ENCODE assay signal across 8 mouse cellular contexts in the genomic region with DNA sequence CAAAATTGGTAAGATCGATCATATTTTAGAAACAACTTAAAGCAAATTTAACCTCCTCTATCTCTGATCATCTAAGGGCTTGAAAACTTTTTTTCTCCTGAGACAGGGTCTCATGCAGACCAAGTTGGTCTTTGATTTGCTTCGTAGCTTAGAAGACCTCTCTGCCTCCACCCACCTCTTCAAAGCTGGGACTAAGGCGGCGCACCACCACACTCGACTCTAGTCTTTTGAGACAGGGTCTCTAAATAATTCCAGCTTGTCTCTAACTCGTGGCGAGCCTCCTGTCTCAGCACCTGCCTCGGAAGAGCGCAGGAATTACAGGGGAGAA. TPM values are rescaled to one million over a fixed set of nuclear protein-coding genes. Genes with fewer than 3 reads are reported as not detected.
DNase-seq lines count a peak whose midpoint lies in the region; ATAC-seq and TF ChIP-seq lines count a peak whose summit lies in the region.

No protein-coding gene starts in this region.

- no peak for ATAC-seq in liver, embryonic 11.5 days (replicated peaks; ENCODE audit: low FRiP score)
- peak; percentile 19; the same call in 1 of the 2 replicates for ATAC-seq in stomach, embryonic 16.5 days (ENCODE audit: insufficient read depth, low FRiP score)
- ATAC-seq in frontal cortex, adult (ENCODE audit: low TSS enrichment) = no peak

- H3K9me3 ChIP-seq in liver, embryonic 11.5 days (ENCODE audit: control insufficient read depth, low read length) = no peaks in the 10 kb centered on the region
- no peaks in the 10 kb centered on the region for H3K9me3 ChIP-seq in stomach, embryonic 16.5 days (replicated peaks; ENCODE audit: control insufficient read depth, low read length)

- TF ChIP-seq POLR2A in heart, adult 2 months (IDR thresholded peaks at IDR 0.05; ENCODE audit: insufficient read depth, low read depth, low read length) = no peak
- no peak for TF ChIP-seq POLR2A in thymus, adult 2 months (IDR thresholded peaks at IDR 0.05; ENCODE audit: control insufficient read depth, extremely low read depth, insufficient read depth, low read length, poor library complexity)

- TF ChIP-seq EP300 in heart, adult 2 months (IDR thresholded peaks at IDR 0.05; ENCODE audit: insufficient read depth, low read depth, low read length) = no peak

- H3K9ac ChIP-seq in heart, adult 2 months (ENCODE audit: low read depth, low read length) = peak overlapping the region; percentile 66
- peak overlapping the region; percentile 38 for H3K9ac ChIP-seq in liver, embryonic 11.5 days (ENCODE audit: low read depth, low read length)
- H3K9ac ChIP-seq in stomach, embryonic 16.5 days (ENCODE audit: low read length) = peak overlapping the region; percentile 87

- peak overlapping the region; percentile 94 for H3K4me2 ChIP-seq in liver, embryonic 11.5 days
- peak overlapping the region; percentile 88 for H3K4me2 ChIP-seq in stomach, embryonic 16.5 days (ENCODE audit: low read depth, low read length)

- peak overlapping the region; percentile 64 for H3K4me3 ChIP-seq in heart, adult 2 months
- H3K4me3 ChIP-seq in thymus, adult 2 months (ENCODE audit: control insufficient read depth, insufficient read depth, low read length) = peak overlapping the region; percentile 65
- peak overlapping the region; percentile 87 for H3K4me3 ChIP-seq in liver, embryonic 11.5 days (ENCODE audit: low read depth, low read length)
- H3K4me3 ChIP-seq in stomach, embryonic 16.5 days (replicated peaks; ENCODE audit: low read length) = peak overlapping the region; percentile 86

- DNase-seq in heart, adult 2 months = no peak
- no peak for DNase-seq in heart, adult 8-10 months (ENCODE audit: low spot score)
- no peak for DNase-seq in thymus, adult 2 months
- DNase-seq in thymus, postnatal 4 days = no peak
- DNase-seq in liver, embryonic 11.5 days (ENCODE audit: low spot score) = no peak
- no peak for DNase-seq in MN1 (ENCODE audit: low spot score)

- no peaks in the 10 kb centered on the region for H3K27me3 ChIP-seq in heart, adult 2 months (ENCODE audit: control insufficient read depth, insufficient read depth, low read length)
- H3K27me3 ChIP-seq in thymus, adult 2 months (ENCODE audit: control insufficient read depth, insufficient read depth, low read length) = no peaks in the 10 kb centered on the region
- no peaks in the 10 kb centered on the region for H3K27me3 ChIP-seq in liver, embryonic 11.5 days (replicated peaks; ENCODE audit: control insufficient read depth, insufficient read depth, low read length)
- H3K27me3 ChIP-seq in stomach, embryonic 16.5 days (ENCODE audit: control insufficient read depth, insufficient read depth, low read length) = no peaks in the 10 kb centered on the region

- WGBS in heart, adult 2 months = 6% methylated on average over 9 of the region's 9 CpGs
- 13% methylated on average over 9 of the region's 9 CpGs for WGBS in thymus, adult 2 months
- 9% methylated on average over 9 of the region's 9 CpGs for WGBS in liver, embryonic 11.5 days
- 9% methylated on average over 9 of the region's 9 CpGs for WGBS in stomach, embryonic 16.5 days

- no peaks in the 10 kb centered on the region for H3K4me1 ChIP-seq in heart, adult 2 months (ENCODE audit: control insufficient read depth, insufficient read depth, low read length)
- peaks cover 6% of the 10 kb centered on the region; the same call in 1 of the 2 replicates for H3K4me1 ChIP-seq in thymus, adult 2 months (replicated peaks; ENCODE audit: control insufficient read depth, insufficient read depth, low read length)
- peaks cover 12% of the 10 kb centered on the region for H3K4me1 ChIP-seq in liver, embryonic 11.5 days (replicated peaks; ENCODE audit: control insufficient read depth, insufficient read depth, low read length)
- H3K4me1 ChIP-seq in stomach, embryonic 16.5 days (ENCODE audit: control insufficient read depth, insufficient read depth, low read length) = peaks cover 15% of the 10 kb centered on the region

- TF ChIP-seq CTCF in heart, adult 2 months (IDR thresholded peaks at IDR 0.05) = no peak
- TF ChIP-seq CTCF in thymus, adult 2 months (IDR thresholded peaks at IDR 0.05; ENCODE audit: borderline replicate concordance, control insufficient read depth, extremely low read depth, insufficient read depth, low read length, poor library complexity) = no peak

- intact Hi-C loops in heart, adult 2 months (cut with DNase I) = loop anchor here (2.0 to 5.0 kb wide), 2 partner anchors 15 to 88 kb away; a partner anchor contains a TSS

- no peaks in the 10 kb centered on the region for H3K36me3 ChIP-seq in heart, adult 2 months (ENCODE audit: control insufficient read depth, insufficient read depth, low read length)
- no peaks in the 10 kb centered on the region for H3K36me3 ChIP-seq in thymus, adult 2 months (ENCODE audit: control insufficient read depth, insufficient read depth, low read length)
- H3K36me3 ChIP-seq in liver, embryonic 11.5 days (ENCODE audit: control insufficient read depth, insufficient read depth, low read length) = 0 out of 2 replicates have a peak, but pooled peaks cover 2% of the 10 kb centered on the region
- no peaks in the 10 kb centered on the region for H3K36me3 ChIP-seq in stomach, embryonic 16.5 days (ENCODE audit: control insufficient read depth, insufficient read depth, low read length)

- no peaks in the 10 kb centered on the region for H3K79me2 ChIP-seq in heart, adult 2 months (replicated peaks; ENCODE audit: control insufficient read depth, insufficient read depth, low read length)

- peak overlapping the region; percentile 89 for H3K27ac ChIP-seq in heart, adult 2 months
- peak overlapping the region; percentile 60 for H3K27ac ChIP-seq in thymus, adult 2 months (ENCODE audit: control insufficient read depth, insufficient read depth, low read length)
- H3K27ac ChIP-seq in liver, embryonic 11.5 days (ENCODE audit: low read depth, low read length) = peak overlapping the region; percentile 44; the same call in 1 of the 2 replicates
- H3K27ac ChIP-seq in stomach, embryonic 16.5 days (ENCODE audit: low read length) = peak overlapping the region; percentile 97

RNA-seq across cellular contexts. Expression of a gene that starts 0.6 kb away (rescaled TPM):
- under 1 TPM in 1 of 2 experiments, not detected in 1; 0.36 TPM for total RNA-seq in heart, adult 2 months (2021)
- polyA plus RNA-seq in heart, adult 2 months (2012; rRNA removed) = 0.08 and 0.12 TPM in 2 replicates
- under 1 TPM in 1 of 4 experiments, not detected in 3; 0.26 TPM for total RNA-seq in heart, adult 8-10 months (2022)
- polyA plus RNA-seq in thymus, adult 2 months (2012; rRNA removed) = 8.1 and 10.7 TPM in 2 replicates
- 16.2 and 20.4 TPM in 2 replicates for polyA plus RNA-seq in liver, embryonic 11.5 days (2014; fragmentation: Nextera tagmentation; extraction: Ambion mirVana)
- 9.4 and 10.2 TPM in 2 replicates for polyA plus RNA-seq in stomach, embryonic 16.5 days (2015; fragmentation: Nextera tagmentation; extraction: Ambion mirVana)

RNA-seq across cellular contexts. Expression of a gene that starts 12.4 kb away (rescaled TPM):
- 10 to 100 TPM; 32.2 to 37.2 TPM for total RNA-seq in heart, adult 2 months (2021)
- polyA plus RNA-seq in heart, adult 2 months (2012; rRNA removed) = 7.2 and 12.2 TPM in 2 replicates
- 10 to 100 TPM; 30.7 to 34.2 (median 33.0) TPM for total RNA-seq in heart, adult 8-10 months (2022)
- 17.7 and 20.1 TPM in 2 replicates for polyA plus RNA-seq in thymus, adult 2 months (2012; rRNA removed)
- 108 and 109 TPM in 2 replicates for polyA plus RNA-seq in liver, embryonic 11.5 days (2014; fragmentation: Nextera tagmentation; extraction: Ambion mirVana)
- polyA plus RNA-seq in stomach, embryonic 16.5 days (2015; fragmentation: Nextera tagmentation; extraction: Ambion mirVana) = 121 and 123 TPM in 2 replicates

RNA-seq across cellular contexts. Expression of a gene that starts 56.8 kb away (rescaled TPM):
- total RNA-seq in heart, adult 2 months (2021) = 1 to 10 TPM; 3.1 to 3.3 TPM
- 2.9 and 4.9 TPM in 2 replicates for polyA plus RNA-seq in heart, adult 2 months (2012; rRNA removed)
- total RNA-seq in heart, adult 8-10 months (2022) = 1 to 10 TPM; 2.5 to 3.6 (median 2.9) TPM
- 0.89 and 0.94 TPM in 2 replicates for polyA plus RNA-seq in thymus, adult 2 months (2012; rRNA removed)
- 42.7 and 47.6 TPM in 2 replicates for polyA plus RNA-seq in liver, embryonic 11.5 days (2014; fragmentation: Nextera tagmentation; extraction: Ambion mirVana)
- 0.59 and 1.1 TPM in 2 replicates for polyA plus RNA-seq in stomach, embryonic 16.5 days (2015; fragmentation: Nextera tagmentation; extraction: Ambion mirVana)

Comparison
In these comparisons a context has a peak if more than half of its experiments do, and no peak if none do; other contexts are left out.
1. H3K27ac ChIP-seq: peak in every context shown above with its lines; median percentile 97 in stomach, embryonic 16.5 days; 89 in heart, adult 2 months; 60 in thymus, adult 2 months; 44 in liver, embryonic 11.5 days.